Mouse (Mus musculus) bone marrow, adult 2 months (tissue): ENCODE measurements at regions not wholly inside any gene's neighbourhood (a gene's known extent, or its start where the extent isn't known, plus 50 kb on each side); places are given as distances from the start of the nearest gene placed in this dataset.

Source experiments
- H3K27ac ChIP-seq: fragments of 200-500 bp; 2 replicates; pipeline ENCODE4 v1.5.1; 2012; ENCODE audit warnings: low read depth, mild to moderate bottlenecking, control low read depth, inconsistent platforms, low read length; ENCODE audit not compliant: control insufficient read depth, poor library complexity, insufficient read depth
- H3K4me1 ChIP-seq: fragments of 200-500 bp; 2 replicates; pipeline ENCODE4 v1.6.1; 2011; ENCODE audit warnings: low read length; ENCODE audit not compliant: control insufficient read depth, insufficient read depth
- H3K4me3 ChIP-seq: fragments of 200-500 bp; replicated peaks from 2 replicates; pipeline ENCODE3; 2011; ENCODE audit warnings: mild to moderate bottlenecking, low read depth, low read length, control low read depth; ENCODE audit not compliant: control insufficient read depth
- CTCF ChIP-seq: fragments of 200-500 bp; IDR thresholded peaks from 2 replicates; pipeline ENCODE4 v1.5.1; 2011; ENCODE audit warnings: low read length, control low read depth; ENCODE audit not compliant: control insufficient read depth, insufficient read depth
- POLR2A ChIP-seq: fragments of 200-500 bp; IDR thresholded peaks from 2 replicates; pipeline ENCODE4 v1.6.1; 2011; ENCODE audit warnings: low read depth, mild to moderate bottlenecking, control low read depth, low read length, borderline replicate concordance; ENCODE audit not compliant: control insufficient read depth
- WGBS: fragments of 180-500 bp; shearing (Covaris S2); methylation state at CpG from one replicate; pipeline ENCODE4 v1.1.7; 2018; 5-methylcytosine and 5-hydroxymethylcytosine counted together

DNA sequence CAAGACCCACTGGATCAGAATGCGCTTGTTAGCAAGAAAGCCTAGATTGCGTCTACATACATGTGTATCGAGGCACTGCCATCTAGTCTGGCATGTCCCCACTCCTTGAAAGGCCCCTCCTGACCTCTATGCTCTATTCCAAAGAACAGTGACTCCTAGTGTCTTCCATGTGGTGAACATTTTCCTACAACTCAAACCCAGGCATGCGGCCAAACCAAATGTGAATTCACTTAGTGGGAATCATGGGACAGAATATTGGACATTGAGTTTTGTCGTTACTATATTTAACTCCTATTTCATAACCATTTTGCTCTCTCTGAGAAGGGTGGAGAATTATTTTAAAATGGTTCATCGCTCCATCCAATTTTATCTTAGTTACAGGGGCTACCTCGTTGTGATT is 196.7 kb downstream of the Cd47 start:
- TF ChIP-seq POLR2A (no peak), CTCF (no peak)
- Histone ChIP-seq H3K27ac (no peak overlapping the region), H3K4me3 (no peak overlapping the region), H3K4me1 (no peaks in the 10 kb centered on the region)
- 86% methylated on average over 7 of the region's 7 CpGs for WGBS

DNA sequence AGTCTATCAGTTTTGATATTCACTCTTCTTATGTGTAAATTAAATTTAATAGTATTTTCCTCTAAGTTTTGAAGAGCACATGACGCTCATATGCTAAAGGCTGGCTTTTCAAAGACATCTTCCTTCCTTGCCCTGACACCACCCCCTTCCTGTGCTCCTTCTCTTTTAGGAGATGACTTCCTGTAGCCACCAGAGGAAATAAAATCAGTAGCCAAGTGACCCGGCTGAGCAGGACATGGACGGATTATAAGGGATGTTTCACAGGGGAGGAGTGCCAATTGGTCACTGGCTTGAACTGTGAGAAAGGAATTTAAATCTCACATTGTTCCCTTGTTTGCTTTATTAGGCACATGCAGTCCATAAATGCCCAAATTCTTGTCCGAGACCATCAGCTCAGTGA is 200.5 kb downstream of the Cd47 start:
- no peaks in the 10 kb centered on the region for H3K4me1 ChIP-seq
- TF ChIP-seq POLR2A (no peak), CTCF (no peak)
- no peak overlapping the region for H3K27ac ChIP-seq
- H3K4me3 ChIP-seq = no peak overlapping the region
- 53% methylated on average over 4 of the region's 4 CpGs for WGBS

DNA sequence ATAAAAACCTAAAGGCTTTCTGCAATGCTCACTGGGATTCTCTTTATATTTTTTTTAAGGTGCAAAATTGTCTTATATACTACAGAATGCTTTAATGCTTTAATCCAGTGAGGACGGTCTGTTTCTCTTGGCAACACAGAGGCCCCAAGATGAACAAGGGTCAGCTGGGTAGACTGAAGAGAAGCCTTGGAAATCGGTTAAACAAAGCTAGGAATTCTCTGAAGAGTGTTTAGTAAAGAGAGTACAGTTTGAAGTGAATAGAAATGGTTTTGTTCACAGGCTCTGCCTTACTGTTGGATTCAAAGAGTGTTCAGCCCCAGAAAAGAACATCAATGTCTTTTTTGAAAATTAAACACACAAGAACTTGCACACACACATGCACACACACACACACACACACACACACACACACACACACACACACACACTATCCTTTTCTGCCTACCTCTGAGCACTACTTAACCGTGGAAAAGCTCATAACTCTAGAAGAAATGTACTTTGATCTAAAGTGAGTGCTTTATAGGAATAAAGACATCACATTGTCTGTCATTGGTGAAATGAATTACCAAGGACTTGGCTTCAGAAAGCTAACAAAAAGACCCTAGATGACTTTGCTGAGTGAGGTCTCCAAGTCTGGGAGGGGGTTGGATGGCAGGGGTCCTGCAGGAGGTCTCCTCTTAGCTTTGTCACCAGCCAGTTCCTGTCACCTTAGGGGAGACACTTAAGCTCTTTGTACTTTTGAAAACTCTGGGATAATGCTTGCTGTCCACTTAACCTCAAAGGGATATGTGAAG is 201.5 kb downstream of the Cd47 start:
- TF ChIP-seq POLR2A (no peak), CTCF (no peak)
- 64% methylated on average over 3 of the region's 3 CpGs for WGBS
- Histone ChIP-seq H3K4me1 (no peaks in the 10 kb centered on the region), H3K27ac (no peak overlapping the region), H3K4me3 (no peak overlapping the region)

DNA sequence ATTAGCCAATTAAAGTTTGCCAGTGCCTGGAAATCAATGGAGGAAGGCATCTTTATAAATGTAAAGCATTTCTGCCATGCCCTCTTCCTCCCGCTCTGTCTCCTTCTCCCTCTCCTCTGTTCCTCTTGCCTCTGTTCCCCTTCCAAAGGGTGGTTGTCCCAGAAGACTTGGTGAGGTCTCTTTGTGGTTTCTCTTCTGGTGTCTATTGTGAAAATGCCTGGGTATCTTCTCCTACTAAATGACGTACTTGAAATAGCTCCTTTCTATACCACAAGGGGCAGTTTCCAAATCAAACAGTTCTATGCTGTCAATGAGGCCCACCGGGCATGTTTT is 202.1 kb downstream of the Cd47 start:
- Histone ChIP-seq H3K27ac (no peak overlapping the region), H3K4me1 (no peaks in the 10 kb centered on the region), H3K4me3 (no peak overlapping the region)
- no peak for TF ChIP-seq POLR2A
- TF ChIP-seq CTCF = no peak
- 39% methylated on average over 3 of the region's 3 CpGs for WGBS

DNA sequence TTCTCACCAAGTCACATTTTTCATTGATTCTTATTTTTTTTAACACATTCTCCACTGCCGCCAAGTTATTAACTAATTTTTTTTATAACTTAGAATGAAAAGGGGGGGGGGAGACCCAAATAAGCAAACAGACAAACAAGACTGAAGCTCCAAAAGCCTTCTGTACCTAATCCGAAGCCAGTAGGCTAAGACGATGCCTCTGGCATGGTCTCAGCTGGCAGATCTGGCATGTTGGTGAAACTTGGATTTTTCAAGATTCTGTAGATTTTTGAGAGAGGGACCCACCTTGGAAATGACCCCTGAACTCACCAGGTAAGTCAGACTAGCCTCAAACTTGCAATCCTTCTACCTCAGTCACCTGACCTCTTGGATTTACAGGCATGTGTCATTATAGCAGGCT is 208.7 kb downstream of the Cd47 start:
- Histone ChIP-seq H3K27ac (no peak overlapping the region), H3K4me1 (no peaks in the 10 kb centered on the region), H3K4me3 (no peak overlapping the region)
- TF ChIP-seq CTCF (no peak), POLR2A (no peak)
- WGBS = 84% methylated on average over 3 of the region's 3 CpGs

DNA sequence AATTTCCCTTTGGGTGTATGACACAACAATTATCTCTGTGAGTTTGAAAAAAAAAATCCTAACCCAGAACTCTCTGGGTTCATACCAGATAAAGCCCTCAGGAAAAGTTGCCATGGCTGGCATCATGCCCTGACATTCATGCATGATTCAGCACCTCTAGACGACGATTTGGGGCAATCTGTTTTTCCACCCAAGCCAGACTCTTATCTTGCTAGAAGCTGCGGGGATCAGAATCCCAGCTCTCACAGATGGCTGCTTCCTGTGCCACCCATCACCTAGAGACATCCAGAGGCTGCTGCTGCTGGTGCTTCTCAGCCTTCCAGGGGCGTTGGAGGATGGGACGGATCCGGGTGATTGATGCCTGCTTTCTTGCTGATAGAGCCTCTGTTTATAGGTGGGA is 209.2 kb downstream of the Cd47 start:
- Histone ChIP-seq H3K4me1 (no peaks in the 10 kb centered on the region), H3K27ac (no peak overlapping the region), H3K4me3 (no peak overlapping the region)
- TF ChIP-seq CTCF (no peak), POLR2A (no peak)
- WGBS = 18% methylated on average over 6 of the region's 6 CpGs

DNA sequence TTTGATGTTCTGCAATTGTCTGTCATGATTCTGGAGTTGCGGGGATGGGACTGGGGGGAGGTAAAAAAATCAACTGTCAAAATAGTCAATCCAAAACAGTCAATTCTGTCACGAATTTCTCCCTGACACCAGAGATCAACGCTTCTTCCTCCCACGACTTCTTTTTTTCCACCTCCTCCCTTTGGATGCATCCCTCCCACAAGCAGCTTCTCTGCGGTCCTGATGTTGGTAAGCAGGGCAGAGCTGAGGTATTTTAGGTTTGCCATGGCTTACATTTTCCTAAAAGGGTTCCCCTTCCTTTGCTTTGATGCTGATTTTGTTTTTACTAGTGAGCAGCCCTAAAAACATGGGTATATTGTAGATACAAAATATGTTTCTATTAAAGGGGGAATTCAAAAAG is 209.7 kb downstream of the Cd47 start:
- WGBS = 64% methylated on average over 5 of the region's 5 CpGs

DNA sequence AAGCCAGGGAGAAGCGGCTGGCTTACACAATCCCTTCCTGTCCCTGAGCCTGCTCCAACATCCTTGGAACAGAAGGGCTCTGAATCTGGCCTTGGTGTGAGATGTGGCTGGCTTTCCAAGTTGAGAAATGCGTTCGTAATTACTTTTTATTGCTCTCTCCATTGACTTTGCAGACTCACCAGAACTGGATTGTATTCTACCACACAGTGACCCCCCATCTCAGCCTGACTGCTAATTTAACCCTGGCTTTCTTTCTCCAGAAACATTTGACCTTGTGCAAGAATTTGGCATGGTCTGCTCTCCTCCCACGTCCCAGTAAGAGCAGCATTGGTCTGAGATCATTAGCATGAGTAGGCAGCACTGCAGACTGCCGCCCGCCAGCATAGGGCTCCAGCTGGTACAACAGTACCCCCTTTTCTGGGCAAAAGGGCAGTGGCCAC is 210.2 kb downstream of the Cd47 start:
- 74% methylated on average over 6 of the region's 6 CpGs for WGBS
- TF ChIP-seq POLR2A (no peak), CTCF (no peak)
- Histone ChIP-seq H3K4me1 (no peaks in the 10 kb centered on the region), H3K4me3 (no peak overlapping the region), H3K27ac (no peak overlapping the region)

More for the DNA sequence above, 209.7 kb downstream of the Cd47 start:
- TF ChIP-seq CTCF = no peak
- no peak for TF ChIP-seq POLR2A
- no peak overlapping the region for H3K4me3 ChIP-seq
- H3K27ac ChIP-seq = no peak overlapping the region
- no peaks in the 10 kb centered on the region for H3K4me1 ChIP-seq

DNA sequence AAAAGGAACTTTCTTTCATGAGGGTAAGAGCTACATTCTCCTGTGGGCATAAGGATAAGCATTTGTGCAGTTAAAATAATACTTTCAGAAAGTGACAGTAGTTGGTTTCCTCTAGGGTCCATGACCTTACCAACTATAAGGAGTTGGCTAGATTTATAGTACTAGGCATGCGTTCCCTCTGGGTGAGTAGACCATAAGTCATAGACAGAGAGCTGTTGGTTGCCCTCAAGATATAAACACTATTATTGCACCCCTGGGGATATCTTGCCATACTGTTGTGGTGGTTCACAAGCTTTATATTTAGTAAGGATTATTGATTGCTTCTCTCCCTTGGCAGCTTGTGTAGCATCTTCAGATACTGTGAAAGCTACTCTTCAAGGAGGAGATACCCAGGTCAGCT is 223.6 kb downstream of the Cd47 start:
- Histone ChIP-seq H3K27ac (no peak overlapping the region), H3K4me1 (no peaks in the 10 kb centered on the region; the same call in 1 of the 2 replicates), H3K4me3 (no peak overlapping the region)
- no peak for TF ChIP-seq POLR2A
- TF ChIP-seq CTCF = no peak
- 81% methylated on average over 1 of the region's 1 CpGs for WGBS
